Mouse (Mus musculus): ENCODE data around the gene Naf1. TPM values are rescaled to one million over a fixed set of nuclear protein-coding genes. Genes with fewer than 3 reads are reported as not detected.

The Naf1 gene
- total RNA-seq, 2 experiments from 2014 or later: 3.7 to 9.2 TPM

Other genes with a start within 250 kb of the Naf1 start
- not detected in 2 replicates for gene Npy5r, start 172.1 kb upstream of the Naf1 start, total RNA-seq (2015; ENCODE audit: low replicate concordance)
- not detected in 2 replicates for gene Npy5r, start 172.1 kb upstream of the Naf1 start, total RNA-seq (2017; ENCODE audit: low replicate concordance)
- gene Npy1r, start 163.0 kb upstream of the Naf1 start, total RNA-seq (2015; ENCODE audit: low replicate concordance): not detected in 2 replicates
- gene Npy1r, start 163.0 kb upstream of the Naf1 start, total RNA-seq (2017; ENCODE audit: low replicate concordance): not detected in 2 replicates